ENCODE assay signal across 33 mouse cellular contexts in the genomic region with DNA sequence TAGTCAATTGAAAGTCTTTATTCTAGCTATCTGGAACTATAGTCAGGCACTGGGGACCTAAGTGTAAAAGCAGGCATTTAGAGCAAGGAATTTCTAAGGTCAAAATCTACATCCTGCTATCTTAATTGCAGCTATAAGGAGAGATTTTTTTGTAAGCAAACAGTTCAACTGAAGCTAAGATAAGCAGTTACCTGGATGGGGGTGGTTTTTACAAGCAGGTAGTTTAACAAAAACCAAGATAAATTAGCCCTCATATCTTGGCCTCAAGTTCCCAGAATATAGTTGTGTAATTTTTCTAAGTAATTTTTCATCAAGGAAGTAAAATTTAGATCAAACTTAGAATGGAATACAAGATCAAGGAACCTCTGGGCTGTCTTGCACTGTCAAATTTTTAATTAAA.
"Had no signal": no experiment of that assay in that cellular context is flagged by ENCODE, and none has a peak within 500 bp of the region (broad histone marks: within the 10 kb centered on the region; RNA-seq: fewer than 3 reads in every experiment).

No protein-coding gene starts in this region.

- ATAC-seq: hindbrain, embryonic 16.5 days; hindbrain, postnatal 0 days; inflammation-experienced regulatory T-cells, adult 6 months had no signal

- H3K4me1 ChIP-seq: heart, embryonic 10.5 days; heart, embryonic 12.5 days; heart, embryonic 13.5 days; heart, embryonic 15.5 days; hindbrain, embryonic 10.5 days; hindbrain, embryonic 12.5 days; hindbrain, embryonic 13.5 days; hindbrain, embryonic 15.5 days; kidney, embryonic 15.5 days had no signal

- H3K27ac ChIP-seq: heart, adult 2 months; heart, embryonic 10.5 days; heart, embryonic 13.5 days; heart, embryonic 15.5 days; hindbrain, embryonic 10.5 days; hindbrain, embryonic 12.5 days; hindbrain, embryonic 13.5 days; hindbrain, embryonic 14.5 days; hindbrain, embryonic 15.5 days; hindbrain, postnatal 0 days; kidney, embryonic 15.5 days; kidney, postnatal 0 days; layer of hippocampus, adult 2 months had no signal

- H3K4me2 ChIP-seq: heart, embryonic 11.5 days; heart, embryonic 12.5 days; heart, embryonic 13.5 days; heart, embryonic 15.5 days; hindbrain, embryonic 12.5 days; hindbrain, embryonic 13.5 days; hindbrain, embryonic 14.5 days; hindbrain, embryonic 15.5 days; kidney, embryonic 15.5 days had no signal

- H3K27me3 ChIP-seq: heart, embryonic 12.5 days; heart, embryonic 13.5 days; heart, embryonic 15.5 days; hindbrain, embryonic 12.5 days; hindbrain, embryonic 13.5 days; hindbrain, embryonic 15.5 days; kidney, embryonic 15.5 days had no signal

- DNase-seq: heart, adult 2 months; heart, postnatal 10 days; heart, postnatal 14 days; heart, postnatal 36 days; heart, postnatal 4 days; kidney, adult 11 months; kidney, adult 18-20 months; kidney, adult 2 months; kidney, adult 8-10 months; kidney, adult 9 months; kidney, postnatal 10 days; kidney, postnatal 14 days; kidney, postnatal 25 days; kidney, postnatal 36 days; kidney, postnatal 4 days; layer of hippocampus, adult 9-11 months; layer of hippocampus, postnatal 36 days had no signal

- H3K36me3 ChIP-seq: heart, embryonic 10.5 days; heart, embryonic 12.5 days; heart, embryonic 13.5 days; heart, embryonic 15.5 days; hindbrain, embryonic 10.5 days; hindbrain, embryonic 12.5 days; hindbrain, embryonic 13.5 days; hindbrain, embryonic 15.5 days; kidney, embryonic 15.5 days had no signal

- H3K9ac ChIP-seq: heart, embryonic 12.5 days; heart, embryonic 13.5 days; heart, embryonic 15.5 days; hindbrain, embryonic 12.5 days; hindbrain, embryonic 13.5 days; hindbrain, embryonic 14.5 days; hindbrain, embryonic 15.5 days; kidney, embryonic 15.5 days had no signal

- H3K9me3 ChIP-seq: hindbrain, embryonic 15.5 days had no signal

- H3K4me3 ChIP-seq: heart, adult 2 months; heart, embryonic 10.5 days; heart, embryonic 12.5 days; heart, embryonic 13.5 days; heart, embryonic 15.5 days; hindbrain, embryonic 10.5 days; hindbrain, embryonic 12.5 days; hindbrain, embryonic 13.5 days; hindbrain, embryonic 15.5 days; kidney, embryonic 15.5 days; layer of hippocampus, adult 2 months had no signal
